Mouse (Mus musculus): ENCODE results near the gene Ccdc149. TPM values are rescaled to one million over a fixed set of nuclear protein-coding genes. Genes with fewer than 3 reads are reported as not detected.

Ccdc149 gene
- polyA plus RNA-seq, 1 experiment from 2014 or later: 3.4 TPM

- no peaks in the 10 kb centered on the region for H3K4me1 ChIP-seq (ENCODE audit: control insufficient read depth, insufficient read depth, low read length)
- WGBS: 49% methylated on average over 8 of the region's 8 CpGs
- H3K27me3 ChIP-seq (ENCODE audit: control insufficient read depth, insufficient read depth, low read length): no peaks in the 10 kb centered on the region
- no peak overlapping the region for H3K4me2 ChIP-seq (replicated peaks; ENCODE audit: low read depth, low read length)
- no peak overlapping the region for H3K4me3 ChIP-seq (ENCODE audit: low read depth, low read length)
- no peak for ATAC-seq (ENCODE audit: insufficient number of reproducible peaks, insufficient read depth, low FRiP score, low read depth)
- no peak overlapping the region for H3K9ac ChIP-seq (replicated peaks; ENCODE audit: low read depth, low read length)
- no peak overlapping the region for H3K27ac ChIP-seq (ENCODE audit: low read length)
- H3K36me3 ChIP-seq (ENCODE audit: control insufficient read depth, insufficient read depth, low read length): no peaks in the 10 kb centered on the region
- no peaks in the 10 kb centered on the region for H3K9me3 ChIP-seq (ENCODE audit: control insufficient read depth, low read depth, low read length)
Measured at GRCm38 (mm10) chr5:52431276-52431844, 40.0 kb downstream of the Ccdc149 start.

DNA sequence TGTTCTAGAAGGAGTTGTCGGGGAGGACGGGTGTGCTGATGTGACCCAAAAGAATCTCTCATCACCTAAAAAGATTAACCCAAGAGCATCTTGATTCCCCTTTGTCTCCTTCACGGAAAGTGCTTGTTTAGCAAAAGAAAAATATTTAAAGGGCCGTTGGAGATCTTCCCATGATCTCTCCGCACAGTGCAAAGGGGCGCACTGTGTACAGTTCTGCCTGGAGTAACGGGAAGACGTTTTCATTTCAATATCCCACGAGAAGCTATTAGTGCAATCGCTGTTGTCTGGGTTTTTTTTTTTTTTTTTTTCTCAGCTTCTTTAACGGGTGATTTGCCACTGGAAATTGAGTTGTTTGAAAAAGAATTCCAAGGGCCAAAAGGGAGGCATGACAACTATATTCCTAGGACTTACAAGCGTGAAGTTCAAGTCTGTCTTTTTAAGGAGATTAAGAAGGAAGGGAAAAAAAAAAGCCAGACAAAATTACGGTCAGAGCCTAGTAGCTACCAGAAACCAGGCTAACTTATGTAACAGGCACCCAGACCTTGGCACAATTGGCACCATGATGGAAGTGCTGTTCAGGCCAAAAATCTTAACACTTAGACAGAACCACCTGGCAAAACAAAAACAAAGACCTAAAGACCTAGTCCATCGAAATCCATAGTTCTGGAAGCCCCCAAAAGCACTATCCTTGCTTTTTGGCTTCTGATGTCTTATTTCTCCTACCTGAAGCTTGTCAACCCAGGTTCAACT is 41.4 kb downstream of the Ccdc149 start:
- no peaks in the 10 kb centered on the region for H3K9me3 ChIP-seq (ENCODE audit: control insufficient read depth, low read depth, low read length)
- no peaks in the 10 kb centered on the region for H3K27me3 ChIP-seq (ENCODE audit: control insufficient read depth, insufficient read depth, low read length)
- no peak overlapping the region for H3K4me3 ChIP-seq (ENCODE audit: low read depth, low read length)
- WGBS: 70% methylated on average over 14 of the region's 14 CpGs
- ATAC-seq (ENCODE audit: insufficient number of reproducible peaks, insufficient read depth, low FRiP score, low read depth): no peak
- H3K27ac ChIP-seq (ENCODE audit: low read length): no peak overlapping the region
- no peak overlapping the region for H3K4me2 ChIP-seq (replicated peaks; ENCODE audit: low read depth, low read length)
- no peak overlapping the region for H3K9ac ChIP-seq (replicated peaks; ENCODE audit: low read depth, low read length)
- no peaks in the 10 kb centered on the region for H3K4me1 ChIP-seq (ENCODE audit: control insufficient read depth, insufficient read depth, low read length)
- H3K36me3 ChIP-seq (ENCODE audit: control insufficient read depth, insufficient read depth, low read length): no peaks in the 10 kb centered on the region

GRCm38 (mm10) chr5:52428613-52429012 is 42.7 kb downstream of the Ccdc149 start:
- WGBS: 57% methylated on average over 4 of the region's 4 CpGs
- Histone ChIP-seq H3K27me3 (ENCODE audit: control insufficient read depth, insufficient read depth, low read length) (no peaks in the 10 kb centered on the region), H3K4me3 (ENCODE audit: low read depth, low read length) (no peak overlapping the region), H3K36me3 (ENCODE audit: control insufficient read depth, insufficient read depth, low read length) (no peaks in the 10 kb centered on the region), H3K9me3 (ENCODE audit: control insufficient read depth, low read depth, low read length) (no peaks in the 10 kb centered on the region), H3K4me2 (replicated peaks; ENCODE audit: low read depth, low read length) (no peak overlapping the region), H3K4me1 (ENCODE audit: control insufficient read depth, insufficient read depth, low read length) (no peaks in the 10 kb centered on the region), H3K9ac (replicated peaks; ENCODE audit: low read depth, low read length) (no peak overlapping the region), H3K27ac (ENCODE audit: low read length) (no peak overlapping the region)
- ATAC-seq (ENCODE audit: insufficient number of reproducible peaks, insufficient read depth, low FRiP score, low read depth): no peak

- Histone ChIP-seq H3K4me3 (ENCODE audit: low read depth, low read length) (no peak overlapping the region), H3K4me1 (ENCODE audit: control insufficient read depth, insufficient read depth, low read length) (no peaks in the 10 kb centered on the region), H3K9me3 (ENCODE audit: control insufficient read depth, low read depth, low read length) (no peaks in the 10 kb centered on the region), H3K27me3 (ENCODE audit: control insufficient read depth, insufficient read depth, low read length) (no peaks in the 10 kb centered on the region), H3K27ac (ENCODE audit: low read length) (no peak overlapping the region), H3K9ac (replicated peaks; ENCODE audit: low read depth, low read length) (no peak overlapping the region), H3K36me3 (ENCODE audit: control insufficient read depth, insufficient read depth, low read length) (no peaks in the 10 kb centered on the region), H3K4me2 (replicated peaks; ENCODE audit: low read depth, low read length) (no peak overlapping the region)
- ATAC-seq (ENCODE audit: insufficient number of reproducible peaks, insufficient read depth, low FRiP score, low read depth): no peak
- WGBS: 69% methylated on average over 9 of the region's 9 CpGs
Measured at GRCm38 (mm10) chr5:52425819-52426218, 45.5 kb downstream of the Ccdc149 start.

DNA sequence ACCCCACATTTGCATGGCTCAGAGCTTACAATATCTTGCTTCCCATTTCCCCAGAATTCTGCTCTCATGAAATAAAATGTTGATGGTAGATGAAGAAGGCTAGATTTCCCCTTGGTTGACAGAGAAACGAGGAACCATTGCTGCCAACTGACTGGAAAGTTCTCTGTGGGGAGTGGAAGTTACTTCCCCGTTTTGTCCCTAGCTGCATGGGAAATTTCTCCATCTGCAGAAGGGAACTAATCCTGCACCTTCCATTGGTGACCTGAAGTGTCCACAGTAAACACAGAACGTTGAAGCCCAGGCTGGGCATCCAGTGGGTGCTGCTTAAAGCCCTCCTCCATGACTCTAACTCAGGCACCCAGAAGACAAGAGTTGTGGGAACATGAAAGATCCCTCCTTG is 47.4 kb downstream of the Ccdc149 start:
- ATAC-seq (ENCODE audit: insufficient number of reproducible peaks, insufficient read depth, low FRiP score, low read depth): no peak
- WGBS: 71% methylated on average over 3 of the region's 3 CpGs
- Histone ChIP-seq H3K4me2 (replicated peaks; ENCODE audit: low read depth, low read length) (no peak overlapping the region), H3K9me3 (ENCODE audit: control insufficient read depth, low read depth, low read length) (no peaks in the 10 kb centered on the region), H3K4me1 (ENCODE audit: control insufficient read depth, insufficient read depth, low read length) (no peaks in the 10 kb centered on the region), H3K4me3 (ENCODE audit: low read depth, low read length) (no peak overlapping the region), H3K27me3 (ENCODE audit: control insufficient read depth, insufficient read depth, low read length) (no peaks in the 10 kb centered on the region), H3K36me3 (ENCODE audit: control insufficient read depth, insufficient read depth, low read length) (no peaks in the 10 kb centered on the region), H3K9ac (replicated peaks; ENCODE audit: low read depth, low read length) (no peak overlapping the region), H3K27ac (ENCODE audit: low read length) (no peak overlapping the region)

GRCm38 (mm10) chr5:52416485-52416884 is 54.8 kb downstream of the Ccdc149 start:
- Histone ChIP-seq H3K36me3 (ENCODE audit: control insufficient read depth, insufficient read depth, low read length) (no peaks in the 10 kb centered on the region), H3K4me2 (replicated peaks; ENCODE audit: low read depth, low read length) (no peak overlapping the region), H3K4me1 (ENCODE audit: control insufficient read depth, insufficient read depth, low read length) (no peaks in the 10 kb centered on the region), H3K9me3 (ENCODE audit: control insufficient read depth, low read depth, low read length) (no peaks in the 10 kb centered on the region), H3K27ac (ENCODE audit: low read length) (no peak overlapping the region), H3K4me3 (ENCODE audit: low read depth, low read length) (no peak overlapping the region), H3K9ac (replicated peaks; ENCODE audit: low read depth, low read length) (no peak overlapping the region), H3K27me3 (ENCODE audit: control insufficient read depth, insufficient read depth, low read length) (no peaks in the 10 kb centered on the region)
- no peak for ATAC-seq (ENCODE audit: insufficient number of reproducible peaks, insufficient read depth, low FRiP score, low read depth)
- WGBS: 70% methylated on average over 2 of the region's 2 CpGs

- ATAC-seq (ENCODE audit: insufficient number of reproducible peaks, insufficient read depth, low FRiP score, low read depth): no peak
- H3K4me2 ChIP-seq (replicated peaks; ENCODE audit: low read depth, low read length): no peak overlapping the region
- H3K9me3 ChIP-seq (ENCODE audit: control insufficient read depth, low read depth, low read length): no peaks in the 10 kb centered on the region
- no peaks in the 10 kb centered on the region for H3K27me3 ChIP-seq (ENCODE audit: control insufficient read depth, insufficient read depth, low read length)
- no peaks in the 10 kb centered on the region for H3K36me3 ChIP-seq (ENCODE audit: control insufficient read depth, insufficient read depth, low read length)
- no peak overlapping the region for H3K9ac ChIP-seq (replicated peaks; ENCODE audit: low read depth, low read length)
- 87% methylated on average over 6 of the region's 6 CpGs for WGBS
- no peak overlapping the region for H3K4me3 ChIP-seq (ENCODE audit: low read depth, low read length)
- no peaks in the 10 kb centered on the region for H3K4me1 ChIP-seq (ENCODE audit: control insufficient read depth, insufficient read depth, low read length)
- H3K27ac ChIP-seq (ENCODE audit: low read length): no peak overlapping the region
Measured at GRCm38 (mm10) chr5:52415917-52416316, 55.4 kb downstream of the Ccdc149 start.

GRCm38 (mm10) chr5:52415193-52415592 is 56.1 kb downstream of the Ccdc149 start:
- WGBS: 84% methylated on average over 1 of the region's 1 CpGs
- ATAC-seq (ENCODE audit: insufficient number of reproducible peaks, insufficient read depth, low FRiP score, low read depth): no peak

More at GRCm38 (mm10) chr5:52415193-52415592, 56.1 kb downstream of the Ccdc149 start:
- Histone ChIP-seq H3K4me1 (ENCODE audit: control insufficient read depth, insufficient read depth, low read length) (no peaks in the 10 kb centered on the region), H3K4me3 (ENCODE audit: low read depth, low read length) (no peak overlapping the region), H3K27me3 (ENCODE audit: control insufficient read depth, insufficient read depth, low read length) (no peaks in the 10 kb centered on the region), H3K9me3 (ENCODE audit: control insufficient read depth, low read depth, low read length) (no peaks in the 10 kb centered on the region), H3K4me2 (replicated peaks; ENCODE audit: low read depth, low read length) (no peak overlapping the region), H3K27ac (ENCODE audit: low read length) (no peak overlapping the region), H3K9ac (replicated peaks; ENCODE audit: low read depth, low read length) (no peak overlapping the region), H3K36me3 (ENCODE audit: control insufficient read depth, insufficient read depth, low read length) (no peaks in the 10 kb centered on the region)

All from stomach, embryonic 14.5 days (tissue).